Mouse (Mus musculus): ENCODE data around the gene Fam120b. TPM values are rescaled to one million over a fixed set of nuclear protein-coding genes. Genes with fewer than 3 reads are reported as not detected.

The Fam120b gene
- polyA plus RNA-seq, 1 experiment from 2014 or later = 32.7 TPM

- no peak for DNase-seq (ENCODE audit: low spot score)
- 0 out of 2 replicates have a peak, but pooled peaks cover under 1% of the 10 kb centered on the region for H3K4me1 ChIP-seq (replicated peaks; ENCODE audit: control insufficient read depth, insufficient read depth, low read length)
- 91% methylated on average over 5 of the region's 5 CpGs for WGBS
- no peaks in the 10 kb centered on the region for H3K9me3 ChIP-seq (ENCODE audit: control insufficient read depth, low read length)
- H3K4me3 ChIP-seq (ENCODE audit: low read depth, low read length) = no peak overlapping the region
- no peak overlapping the region for H3K4me2 ChIP-seq (ENCODE audit: low read depth, low read length, severe bottlenecking)
- ATAC-seq (replicated peaks; ENCODE audit: low FRiP score) = no peak
- no peak overlapping the region for H3K27ac ChIP-seq (ENCODE audit: low read depth, low read length)
- H3K27me3 ChIP-seq (ENCODE audit: control insufficient read depth, insufficient read depth, low read length) = no peaks in the 10 kb centered on the region
- peaks cover 29% of the 10 kb centered on the region for H3K36me3 ChIP-seq (ENCODE audit: control insufficient read depth, insufficient read depth, low read length)
- no peak overlapping the region for H3K9ac ChIP-seq (ENCODE audit: low read length)
Measured at GRCm38 (mm10) chr17:15365650-15366049, 30.4 kb upstream of the Fam120b start.

- ATAC-seq (replicated peaks; ENCODE audit: low FRiP score) (no peak), DNase-seq (ENCODE audit: low spot score) (no peak)
- Histone ChIP-seq H3K4me2 (ENCODE audit: low read depth, low read length, severe bottlenecking) (peak overlapping the region; percentile 32), H3K36me3 (ENCODE audit: control insufficient read depth, insufficient read depth, low read length) (peaks cover 33% of the 10 kb centered on the region), H3K27me3 (ENCODE audit: control insufficient read depth, insufficient read depth, low read length) (peaks cover 2% of the 10 kb centered on the region; the same call in 1 of the 2 replicates), H3K9me3 (ENCODE audit: control insufficient read depth, low read length) (no peaks in the 10 kb centered on the region), H3K4me3 (ENCODE audit: low read depth, low read length) (peak overlapping the region; percentile 63), H3K27ac (ENCODE audit: low read depth, low read length) (no peak overlapping the region), H3K4me1 (replicated peaks; ENCODE audit: control insufficient read depth, insufficient read depth, low read length) (peaks cover 19% of the 10 kb centered on the region), H3K9ac (ENCODE audit: low read length) (no peak overlapping the region; the same call in 1 of the 2 replicates)
- WGBS = 96% methylated on average over 14 of the region's 14 CpGs
Measured at GRCm38 (mm10) chr17:15370401-15370800, 25.6 kb upstream of the Fam120b start.

GRCm38 (mm10) chr17:15371967-15372835 is 23.8 kb upstream of the Fam120b start:
- 25% methylated on average over 17 of the region's 17 CpGs for WGBS
- peak overlapping the region; percentile 65; the same call in 1 of the 2 replicates for H3K27ac ChIP-seq (ENCODE audit: low read depth, low read length)
- DNase-seq (ENCODE audit: low spot score) (peak; percentile 77), ATAC-seq (replicated peaks; ENCODE audit: low FRiP score) (peak; percentile 49)
- no peaks in the 10 kb centered on the region for H3K9me3 ChIP-seq (ENCODE audit: control insufficient read depth, low read length)
- H3K4me2 ChIP-seq (ENCODE audit: low read depth, low read length, severe bottlenecking) = peak overlapping the region; percentile 62
- H3K4me3 ChIP-seq (ENCODE audit: low read depth, low read length) = peak overlapping the region; percentile 63
- H3K4me1 ChIP-seq (replicated peaks; ENCODE audit: control insufficient read depth, insufficient read depth, low read length) = peaks cover 22% of the 10 kb centered on the region
- peaks cover 33% of the 10 kb centered on the region for H3K36me3 ChIP-seq (ENCODE audit: control insufficient read depth, insufficient read depth, low read length)
- H3K9ac ChIP-seq (ENCODE audit: low read length) = peak overlapping the region; percentile 73
- peaks cover 2% of the 10 kb centered on the region; the same call in 1 of the 2 replicates for H3K27me3 ChIP-seq (ENCODE audit: control insufficient read depth, insufficient read depth, low read length)

- peaks cover 27% of the 10 kb centered on the region; the same call in 1 of the 2 replicates for H3K36me3 ChIP-seq (ENCODE audit: control insufficient read depth, insufficient read depth, low read length)
- 51% methylated on average over 15 of the region's 15 CpGs for WGBS
- peak overlapping the region; percentile 65; the same call in 1 of the 2 replicates for H3K27ac ChIP-seq (ENCODE audit: low read depth, low read length)
- ATAC-seq (replicated peaks; ENCODE audit: low FRiP score) (no peak), DNase-seq (ENCODE audit: low spot score) (no peak)
- peaks cover 31% of the 10 kb centered on the region for H3K4me1 ChIP-seq (replicated peaks; ENCODE audit: control insufficient read depth, insufficient read depth, low read length)
- H3K4me3 ChIP-seq (ENCODE audit: low read depth, low read length) = peak overlapping the region; percentile 63
- peaks cover 2% of the 10 kb centered on the region; the same call in 1 of the 2 replicates for H3K27me3 ChIP-seq (ENCODE audit: control insufficient read depth, insufficient read depth, low read length)
- H3K9ac ChIP-seq (ENCODE audit: low read length) = peak overlapping the region; percentile 73
- H3K9me3 ChIP-seq (ENCODE audit: control insufficient read depth, low read length) = no peaks in the 10 kb centered on the region
- peak overlapping the region; percentile 62 for H3K4me2 ChIP-seq (ENCODE audit: low read depth, low read length, severe bottlenecking)
Measured at GRCm38 (mm10) chr17:15372931-15373652, 22.9 kb upstream of the Fam120b start.

GRCm38 (mm10) chr17:15374321-15375141 is 21.5 kb upstream of the Fam120b start:
- no peak for ATAC-seq (replicated peaks; ENCODE audit: low FRiP score)
- WGBS = under 1% methylated on average over 48 of the region's 50 CpGs
- H3K27ac ChIP-seq (ENCODE audit: low read depth, low read length) = peak overlapping the region; percentile 89
- peaks cover 2% of the 10 kb centered on the region; the same call in 1 of the 2 replicates for H3K27me3 ChIP-seq (ENCODE audit: control insufficient read depth, insufficient read depth, low read length)
- peak overlapping the region; percentile 62 for H3K4me2 ChIP-seq (ENCODE audit: low read depth, low read length, severe bottlenecking)
- H3K4me3 ChIP-seq (ENCODE audit: low read depth, low read length) = peak overlapping the region; percentile 63
- peak overlapping the region; percentile 73 for H3K9ac ChIP-seq (ENCODE audit: low read length)
- H3K36me3 ChIP-seq (ENCODE audit: control insufficient read depth, insufficient read depth, low read length) = peaks cover 12% of the 10 kb centered on the region; the same call in 1 of the 2 replicates
- DNase-seq (ENCODE audit: low spot score) = peak; percentile 70
- no peaks in the 10 kb centered on the region for H3K9me3 ChIP-seq (ENCODE audit: control insufficient read depth, low read length)
- H3K4me1 ChIP-seq (replicated peaks; ENCODE audit: control insufficient read depth, insufficient read depth, low read length) = peaks cover 37% of the 10 kb centered on the region

- no peaks in the 10 kb centered on the region for H3K9me3 ChIP-seq (ENCODE audit: control insufficient read depth, low read length)
- ATAC-seq (replicated peaks; ENCODE audit: low FRiP score) (no peak), DNase-seq (ENCODE audit: low spot score) (no peak)
- peaks cover 2% of the 10 kb centered on the region; the same call in 1 of the 2 replicates for H3K27me3 ChIP-seq (ENCODE audit: control insufficient read depth, insufficient read depth, low read length)
- H3K36me3 ChIP-seq (ENCODE audit: control insufficient read depth, insufficient read depth, low read length) = peaks cover 8% of the 10 kb centered on the region; the same call in 1 of the 2 replicates
- peak overlapping the region; percentile 73 for H3K9ac ChIP-seq (ENCODE audit: low read length)
- under 1% methylated on average over 18 of the region's 18 CpGs for WGBS
- H3K4me2 ChIP-seq (ENCODE audit: low read depth, low read length, severe bottlenecking) = peak overlapping the region; percentile 62
- peak overlapping the region; percentile 89 for H3K27ac ChIP-seq (ENCODE audit: low read depth, low read length)
- peak overlapping the region; percentile 63 for H3K4me3 ChIP-seq (ENCODE audit: low read depth, low read length)
- H3K4me1 ChIP-seq (replicated peaks; ENCODE audit: control insufficient read depth, insufficient read depth, low read length) = peaks cover 43% of the 10 kb centered on the region
Measured at GRCm38 (mm10) chr17:15375224-15375623, 20.8 kb upstream of the Fam120b start.

GRCm38 (mm10) chr17:15375701-15376493 is 20.1 kb upstream of the Fam120b start:
- Histone ChIP-seq H3K9ac (ENCODE audit: low read length) (peak overlapping the region; percentile 80), H3K36me3 (ENCODE audit: control insufficient read depth, insufficient read depth, low read length) (peaks cover 2% of the 10 kb centered on the region; the same call in 1 of the 2 replicates), H3K27ac (ENCODE audit: low read depth, low read length) (peak overlapping the region; percentile 89), H3K4me3 (ENCODE audit: low read depth, low read length) (peak overlapping the region; percentile 63), H3K27me3 (ENCODE audit: control insufficient read depth, insufficient read depth, low read length) (peaks cover 2% of the 10 kb centered on the region; the same call in 1 of the 2 replicates), H3K9me3 (ENCODE audit: control insufficient read depth, low read length) (no peaks in the 10 kb centered on the region), H3K4me1 (replicated peaks; ENCODE audit: control insufficient read depth, insufficient read depth, low read length) (peaks cover 42% of the 10 kb centered on the region), H3K4me2 (ENCODE audit: low read depth, low read length, severe bottlenecking) (peak overlapping the region; percentile 62)
- under 1% methylated on average over 65 of the region's 69 CpGs for WGBS
- ATAC-seq (replicated peaks; ENCODE audit: low FRiP score) = peak; percentile 74
- DNase-seq (ENCODE audit: low spot score) = peak; percentile 93

Data from forebrain, embryonic 11.5 days (tissue).